Mouse (Mus musculus): ENCODE data around the gene Abl1.

- TF ChIP-seq CTCF (IDR thresholded peaks at IDR 0.05; ENCODE audit: borderline replicate concordance, extremely low read depth, insufficient read depth, insufficient read length): no peak
- TF ChIP-seq POLR2A (IDR thresholded peaks at IDR 0.05; ENCODE audit: borderline replicate concordance, extremely low read depth, insufficient read depth, insufficient read length, poor library complexity, severe bottlenecking): no peak
Observed at GRCm38 (mm10) chr2:31811086-31811958, 123.1 kb downstream of the Abl1 start.

All from brain, embryonic 14.5 days (tissue).